Comparison of ENCODE assay signal across 22 mouse cellular contexts in genomic region chr8:106969964-106970363, GRCm38 (mm10). TPM values are rescaled to one million over a fixed set of nuclear protein-coding genes. Genes with fewer than 3 reads are reported as not detected.
DNase-seq lines count a peak whose midpoint lies in the region; ATAC-seq and TF ChIP-seq lines count a peak whose summit lies in the region.
"Had no signal": no experiment of that assay in that cellular context is flagged by ENCODE, and none has a peak within 500 bp of the region (broad histone marks: within the 10 kb centered on the region; RNA-seq: fewer than 3 reads in every experiment).

No protein-coding gene starts in this region.

- TF ChIP-seq CTCF in C2C12 (IDR thresholded peaks at IDR 0.05; ENCODE audit: control insufficient read depth, insufficient read depth, insufficient read length): no peak
- no peak for TF ChIP-seq CTCF in heart, adult 2 months (IDR thresholded peaks at IDR 0.05)

- 0 out of 2 replicates have a peak overlapping the region, but pooled peaks have one; percentile 4 for H3K27ac ChIP-seq in lung, embryonic 15.5 days
- H3K27ac ChIP-seq in heart, adult 2 months: no peak overlapping the region
- H3K27ac ChIP-seq: embryonic facial prominence, embryonic 13.5 days; forebrain, embryonic 12.5 days; heart, embryonic 10.5 days; hindbrain, embryonic 10.5 days; hindbrain, embryonic 14.5 days had no signal

- no peak overlapping the region for H3K4me3 ChIP-seq in lung, embryonic 15.5 days
- H3K4me3 ChIP-seq in C2C12 (ENCODE audit: insufficient read depth, poor library complexity, severe bottlenecking): no peak overlapping the region
- no peak overlapping the region for H3K4me3 ChIP-seq in heart, adult 2 months
- H3K4me3 ChIP-seq: embryonic facial prominence, embryonic 13.5 days; forebrain, embryonic 12.5 days; heart, embryonic 10.5 days; heart, embryonic 15.5 days; hindbrain, embryonic 10.5 days had no signal

- no peak for TF ChIP-seq EP300 in heart, adult 2 months (IDR thresholded peaks at IDR 0.05; ENCODE audit: insufficient read depth, low read depth, low read length)

- intact Hi-C loops in heart, adult 2 months (cut with DNase I): no loop called here

- H3ac ChIP-seq in C2C12 (ENCODE audit: control insufficient read depth, insufficient read length, low read depth): no peak overlapping the region

- H3K4me1 ChIP-seq in lung, embryonic 15.5 days: peaks cover 14% of the 10 kb centered on the region
- H3K4me1 ChIP-seq in heart, adult 2 months (ENCODE audit: control insufficient read depth, insufficient read depth, low read length): peaks cover 11% of the 10 kb centered on the region
- H3K4me1 ChIP-seq: forebrain, embryonic 12.5 days; hindbrain, embryonic 10.5 days had no signal

- no peaks in the 10 kb centered on the region for H3K36me3 ChIP-seq in lung, embryonic 15.5 days
- H3K36me3 ChIP-seq in C2C12 (ENCODE audit: control insufficient read depth, insufficient read depth): peaks cover 4% of the 10 kb centered on the region
- H3K36me3 ChIP-seq in heart, adult 2 months (ENCODE audit: control insufficient read depth, insufficient read depth, low read length): peaks cover 5% of the 10 kb centered on the region
- H3K36me3 ChIP-seq: embryonic facial prominence, embryonic 13.5 days; forebrain, embryonic 12.5 days; heart, embryonic 10.5 days; heart, embryonic 15.5 days; hindbrain, embryonic 10.5 days had no signal

- no peak overlapping the region for H3K9ac ChIP-seq in lung, embryonic 15.5 days
- no peak overlapping the region for H3K9ac ChIP-seq in heart, adult 2 months (ENCODE audit: low read depth, low read length)
- H3K9ac ChIP-seq: embryonic facial prominence, embryonic 13.5 days; forebrain, embryonic 12.5 days; forebrain, postnatal 0 days; heart, embryonic 15.5 days; hindbrain, embryonic 14.5 days had no signal

- no peak overlapping the region for H3K4me2 ChIP-seq in lung, embryonic 15.5 days
- H3K4me2 ChIP-seq: embryonic facial prominence, embryonic 13.5 days; forebrain, embryonic 12.5 days; heart, embryonic 15.5 days; hindbrain, embryonic 14.5 days had no signal

- WGBS in lung, embryonic 15.5 days: 50% methylated on average over 3 of the region's 3 CpGs
- WGBS in heart, adult 2 months: 80% methylated on average over 3 of the region's 3 CpGs

- peaks cover 81% of the 10 kb centered on the region for H3K79me2 ChIP-seq in C2C12 (ENCODE audit: control insufficient read depth, insufficient read depth)
- H3K79me2 ChIP-seq in heart, adult 2 months (replicated peaks; ENCODE audit: control insufficient read depth, insufficient read depth, low read length): peaks cover 3% of the 10 kb centered on the region

- DNase-seq in lung, postnatal 14 days: no peak
- DNase-seq in 3T3-L1 (ENCODE audit: low read depth, low spot score): peak; percentile 67
- DNase-seq in lung, postnatal 25 days (ENCODE audit: low spot score): peak; percentile 74
- no peak for DNase-seq in layer of hippocampus, postnatal 14 days (ENCODE audit: low spot score in 2 of 2)
- DNase-seq in heart, adult 2 months: no peak
- DNase-seq: adrenal gland, adult 2 months; adrenal gland, postnatal 25 days; B cell, adult 2 months; cerebellum, adult 18-20 months; cerebellum, adult 9-11 months; cerebellum, postnatal 36 days; forebrain, postnatal 0 days; gastrocnemius, postnatal 25 days; heart, adult 11 months had no signal

- H3K79me3 ChIP-seq in C2C12 (ENCODE audit: low read depth): peaks cover 22% of the 10 kb centered on the region

- no peaks in the 10 kb centered on the region for H3K9me3 ChIP-seq in lung, embryonic 15.5 days
- H3K9me3 ChIP-seq: embryonic facial prominence, embryonic 13.5 days; forebrain, embryonic 12.5 days; heart, embryonic 10.5 days; heart, embryonic 15.5 days; hindbrain, embryonic 10.5 days had no signal

- no peak for ATAC-seq in lung, embryonic 15.5 days (ENCODE audit: borderline replicate concordance, extremely low read depth, low FRiP score, low TSS enrichment)
- ATAC-seq: forebrain, postnatal 0 days had no signal

- no peaks in the 10 kb centered on the region for H3K27me3 ChIP-seq in lung, embryonic 15.5 days
- H3K27me3 ChIP-seq in C2C12 (ENCODE audit: control insufficient read depth, insufficient read depth, insufficient read length): no peaks in the 10 kb centered on the region
- no peaks in the 10 kb centered on the region for H3K27me3 ChIP-seq in heart, adult 2 months (ENCODE audit: control insufficient read depth, insufficient read depth, low read length)
- H3K27me3 ChIP-seq: embryonic facial prominence, embryonic 13.5 days; forebrain, embryonic 12.5 days; heart, embryonic 15.5 days had no signal

- TF ChIP-seq POLR2A in heart, adult 2 months (IDR thresholded peaks at IDR 0.05; ENCODE audit: insufficient read depth, low read depth, low read length): no peak

TF ChIP-seq in C2C12, 6 proteins besides CTCF, POLR2A, EP300 and RAD21:
- TF ChIP-seq USF1 (IDR thresholded peaks at IDR 0.05; ENCODE audit: low read depth): no peak
- TF ChIP-seq MAX (IDR thresholded peaks at IDR 0.05): no peak
- peak; percentile 47 for TF ChIP-seq CEBPB (IDR thresholded peaks at IDR 0.05; ENCODE audit: low read depth)
- TF ChIP-seq FOSL1 (IDR thresholded peaks at IDR 0.05; ENCODE audit: insufficient read depth, low read length, poor library complexity, severe bottlenecking): no peak

RNA-seq across cellular contexts. Expression of gene Sntb2, which starts 34.4 kb away (rescaled TPM):
- polyA plus RNA-seq in lung, embryonic 15.5 days (2015; fragmentation: Nextera tagmentation; extraction: Ambion mirVana): 17.2 and 17.8 TPM in 2 replicates
- polyA plus RNA-seq in C2C12 (2012; fragmentation: generic; extraction: Trizol): 8.6 TPM
- total RNA-seq in layer of hippocampus, postnatal 14 days (2021): 10 to 100 TPM; 11.9 to 13.0 TPM
- 10 to 100 TPM; 10.0 to 10.7 TPM for total RNA-seq in heart, adult 2 months (2021)
- 4.5 and 8.8 TPM in 2 replicates for polyA plus RNA-seq in heart, adult 2 months (2012; rRNA removed)

Comparison
In these comparisons a context has a peak if more than half of its experiments do, and no peak if none do; other contexts are left out.
1. DNase-seq: peak in 3T3-L1 (single experiment) and lung, postnatal 25 days (single experiment); none in lung, postnatal 14 days (single experiment), layer of hippocampus, postnatal 14 days (0 of 2) and heart, adult 2 months (0 of 2).